32 mouse cellular contexts compared by ENCODE assay signal in the genomic region with DNA sequence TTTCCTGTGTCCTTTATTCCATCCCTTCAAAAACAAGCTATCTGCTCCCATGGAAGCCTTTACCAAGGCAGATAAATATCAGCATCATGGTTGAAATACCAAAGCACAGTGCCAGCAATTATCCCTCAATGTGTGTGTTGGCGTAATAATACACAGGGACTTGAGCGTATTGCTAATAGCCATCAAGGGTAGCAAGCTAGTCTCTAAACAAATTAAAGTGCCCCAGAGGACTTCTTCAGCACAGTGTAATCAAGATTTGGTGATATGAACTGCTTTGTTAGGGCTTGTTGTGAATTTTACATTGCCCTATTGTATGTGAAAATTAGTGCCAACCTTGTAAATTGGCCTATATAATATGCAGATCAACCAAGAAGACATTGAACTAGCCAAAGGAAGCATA.
"Had no signal": no experiment of that assay in that cellular context is flagged by ENCODE, and none has a peak within 500 bp of the region (broad histone marks: within the 10 kb centered on the region; RNA-seq: fewer than 3 reads in every experiment).

No protein-coding gene starts in this region.

- DNase-seq: left cerebral cortex, postnatal 4 days; liver; liver, embryonic 13.5 days; liver, postnatal 0 days; lung, adult 18-20 months; lung, adult 2 months; lung, embryonic 14.5 days; lung, postnatal 10 days; lung, postnatal 14 days; lung, postnatal 36 days; lung, postnatal 4 days; midbrain, embryonic 14.5 days had no signal

- H3K9me3 ChIP-seq: limb, embryonic 10.5 days; limb, embryonic 12.5 days; limb, embryonic 13.5 days; limb, embryonic 15.5 days; liver, embryonic 12.5 days; liver, embryonic 13.5 days; liver, embryonic 15.5 days; lung, embryonic 15.5 days; megakaryocyte, embryonic 14.5 days; midbrain, embryonic 10.5 days; midbrain, embryonic 12.5 days; midbrain, embryonic 13.5 days; midbrain, embryonic 15.5 days had no signal

- H3K36me3 ChIP-seq: limb, embryonic 10.5 days; limb, embryonic 12.5 days; limb, embryonic 13.5 days; limb, embryonic 15.5 days; liver, embryonic 12.5 days; liver, embryonic 13.5 days; liver, embryonic 15.5 days; lung, embryonic 15.5 days; midbrain, embryonic 10.5 days; midbrain, embryonic 12.5 days; midbrain, embryonic 13.5 days; midbrain, embryonic 15.5 days had no signal

- ATAC-seq: liver, embryonic 12.5 days; liver, postnatal 0 days; lung, postnatal 0 days; midbrain, embryonic 13.5 days; midbrain, embryonic 15.5 days; midbrain, embryonic 16.5 days had no signal

- H3K27me3 ChIP-seq: limb, embryonic 12.5 days; limb, embryonic 13.5 days; limb, embryonic 15.5 days; liver, embryonic 12.5 days; liver, embryonic 13.5 days; liver, embryonic 15.5 days; lung, embryonic 15.5 days; megakaryocyte, embryonic 14.5 days; midbrain, embryonic 12.5 days; midbrain, embryonic 13.5 days; midbrain, embryonic 15.5 days had no signal

- H3K27ac ChIP-seq: left cerebral cortex, adult 2 months; limb, embryonic 10.5 days; limb, embryonic 12.5 days; limb, embryonic 13.5 days; limb, embryonic 15.5 days; liver, embryonic 12.5 days; liver, embryonic 13.5 days; liver, embryonic 14.5 days; liver, embryonic 15.5 days; lung, embryonic 15.5 days; macrophage; midbrain, embryonic 10.5 days; midbrain, embryonic 12.5 days; midbrain, embryonic 13.5 days; midbrain, embryonic 15.5 days had no signal

- H3K9ac ChIP-seq: limb, embryonic 12.5 days; limb, embryonic 13.5 days; limb, embryonic 15.5 days; liver, embryonic 12.5 days; liver, embryonic 13.5 days; liver, embryonic 14.5 days; liver, embryonic 15.5 days; liver, postnatal 0 days; lung, embryonic 14.5 days; lung, embryonic 15.5 days; midbrain, embryonic 12.5 days; midbrain, embryonic 13.5 days; midbrain, embryonic 15.5 days had no signal

- H3K4me3 ChIP-seq: left cerebral cortex, adult 2 months; limb, embryonic 10.5 days; limb, embryonic 12.5 days; limb, embryonic 13.5 days; limb, embryonic 15.5 days; liver, embryonic 12.5 days; liver, embryonic 13.5 days; liver, embryonic 15.5 days; lung, embryonic 15.5 days; megakaryocyte, embryonic 14.5 days; midbrain, embryonic 10.5 days; midbrain, embryonic 12.5 days; midbrain, embryonic 13.5 days; midbrain, embryonic 15.5 days; myocyte had no signal

- H3K4me1 ChIP-seq: limb, embryonic 10.5 days; limb, embryonic 12.5 days; limb, embryonic 13.5 days; limb, embryonic 15.5 days; liver, embryonic 12.5 days; liver, embryonic 13.5 days; liver, embryonic 15.5 days; lung, embryonic 15.5 days; megakaryocyte, embryonic 14.5 days; midbrain, embryonic 12.5 days; midbrain, embryonic 15.5 days had no signal

- H3K4me2 ChIP-seq: limb, embryonic 12.5 days; limb, embryonic 13.5 days; limb, embryonic 15.5 days; liver, embryonic 11.5 days; liver, embryonic 12.5 days; liver, embryonic 13.5 days; liver, embryonic 15.5 days; lung, embryonic 14.5 days; lung, embryonic 15.5 days; midbrain, embryonic 11.5 days; midbrain, embryonic 12.5 days; midbrain, embryonic 13.5 days; midbrain, embryonic 15.5 days had no signal
